Mouse (Mus musculus): ENCODE data around the gene Thtpa. TPM values are rescaled to one million over a fixed set of nuclear protein-coding genes. Genes with fewer than 3 reads are reported as not detected.

The Thtpa gene
- polyA plus RNA-seq, 1 experiment from 2014 or later, result 5.5 TPM

GRCm38 (mm10) chr14:55093927-55094326 lies 657 bp upstream of the Thtpa start:
- Histone ChIP-seq H3K4me3 (replicated peaks) (peak overlapping the region; percentile 78), H3K27me3 (0 out of 2 replicates have a peak, but pooled peaks cover 4% of the 10 kb centered on the region), H3K9ac (peak overlapping the region; percentile 75; the same call in 1 of the 2 replicates), H3K27ac (no peak overlapping the region; the same call in 1 of the 2 replicates), H3K4me1 (replicated peaks) (peaks cover 55% of the 10 kb centered on the region), H3K9me3 (replicated peaks) (no peaks in the 10 kb centered on the region), H3K36me3 (peaks cover 18% of the 10 kb centered on the region; the same call in 1 of the 2 replicates), H3K4me2 (peak overlapping the region; percentile 77)
- WGBS (ENCODE audit: insufficient replicate concordance), result 43% methylated on average over 6 of the region's 6 CpGs
- ATAC-seq (ENCODE audit: low read depth) (no peak), DNase-seq (no peak)

- H3K4me2 ChIP-seq, result peak overlapping the region; percentile 77
- H3K4me3 ChIP-seq (replicated peaks), result peak overlapping the region; percentile 78
- DNase-seq (no peak), ATAC-seq (ENCODE audit: low read depth) (no peak; the same call in 1 of the 2 replicates)
- peaks cover 55% of the 10 kb centered on the region for H3K4me1 ChIP-seq (replicated peaks)
- H3K9me3 ChIP-seq (replicated peaks), result no peaks in the 10 kb centered on the region
- 56% methylated on average over 9 of the region's 9 CpGs for WGBS (ENCODE audit: insufficient replicate concordance)
- H3K36me3 ChIP-seq, result peaks cover 29% of the 10 kb centered on the region; the same call in 1 of the 2 replicates
- H3K9ac ChIP-seq, result peak overlapping the region; percentile 75
- H3K27ac ChIP-seq, result peak overlapping the region; percentile 67
- H3K27me3 ChIP-seq, result no peaks in the 10 kb centered on the region
These were observed 679 bp downstream of the Thtpa start for GRCm38 (mm10) chr14:55095263-55095662.

GRCm38 (mm10) chr14:55095671-55096070 lies 1.1 kb downstream of the Thtpa start:
- H3K36me3 ChIP-seq, result peaks cover 33% of the 10 kb centered on the region
- no peaks in the 10 kb centered on the region for H3K9me3 ChIP-seq (replicated peaks)
- peak overlapping the region; percentile 67 for H3K27ac ChIP-seq
- no peak for DNase-seq
- peak overlapping the region; percentile 77 for H3K4me2 ChIP-seq
- H3K9ac ChIP-seq, result peak overlapping the region; percentile 75
- no peak for ATAC-seq (ENCODE audit: low read depth)
- H3K4me1 ChIP-seq (replicated peaks), result peaks cover 55% of the 10 kb centered on the region
- no peaks in the 10 kb centered on the region for H3K27me3 ChIP-seq
- 56% methylated on average over 12 of the region's 12 CpGs for WGBS (ENCODE audit: insufficient replicate concordance)
- peak overlapping the region; percentile 78 for H3K4me3 ChIP-seq (replicated peaks)

GRCm38 (mm10) chr14:55096573-55097087 lies 2.0 kb downstream of the Thtpa start:
- no peak overlapping the region for H3K4me3 ChIP-seq (replicated peaks)
- peaks cover 46% of the 10 kb centered on the region for H3K4me1 ChIP-seq (replicated peaks)
- peak overlapping the region; percentile 34; the same call in 1 of the 2 replicates for H3K27ac ChIP-seq
- DNase-seq, result no peak
- no peaks in the 10 kb centered on the region for H3K27me3 ChIP-seq
- ATAC-seq (ENCODE audit: low read depth), result no peak
- H3K4me2 ChIP-seq, result no peak overlapping the region; the same call in 1 of the 2 replicates
- 70% methylated on average over 9 of the region's 9 CpGs for WGBS (ENCODE audit: insufficient replicate concordance)
- no peaks in the 10 kb centered on the region for H3K9me3 ChIP-seq (replicated peaks)
- no peak overlapping the region for H3K9ac ChIP-seq
- peaks cover 42% of the 10 kb centered on the region for H3K36me3 ChIP-seq

- no peak overlapping the region for H3K9ac ChIP-seq
- ATAC-seq (ENCODE audit: low read depth) (no peak), DNase-seq (no peak)
- WGBS (ENCODE audit: insufficient replicate concordance), result 60% methylated on average over 10 of the region's 10 CpGs
- H3K4me2 ChIP-seq, result no peak overlapping the region
- peaks cover 42% of the 10 kb centered on the region for H3K4me1 ChIP-seq (replicated peaks)
- peaks cover 48% of the 10 kb centered on the region for H3K36me3 ChIP-seq
- no peak overlapping the region; the same call in 1 of the 2 replicates for H3K27ac ChIP-seq
- no peaks in the 10 kb centered on the region for H3K9me3 ChIP-seq (replicated peaks)
- no peaks in the 10 kb centered on the region for H3K27me3 ChIP-seq
- H3K4me3 ChIP-seq (replicated peaks), result no peak overlapping the region
These were observed 3.1 kb downstream of the Thtpa start for GRCm38 (mm10) chr14:55097646-55098045.

GRCm38 (mm10) chr14:55098067-55098466 lies 3.5 kb downstream of the Thtpa start:
- WGBS (ENCODE audit: insufficient replicate concordance), result 49% methylated on average over 4 of the region's 4 CpGs

GRCm38 (mm10) chr14:55101592-55101991 lies 7.0 kb downstream of the Thtpa start:
- peaks cover 65% of the 10 kb centered on the region for H3K36me3 ChIP-seq
- no peaks in the 10 kb centered on the region for H3K27me3 ChIP-seq
- H3K4me1 ChIP-seq (replicated peaks), result peaks cover 30% of the 10 kb centered on the region
- H3K9me3 ChIP-seq (replicated peaks), result no peaks in the 10 kb centered on the region
- no peak for ATAC-seq (ENCODE audit: low read depth)
- H3K4me2 ChIP-seq, result no peak overlapping the region
- H3K27ac ChIP-seq, result no peak overlapping the region
- DNase-seq, result no peak
- 53% methylated on average over 4 of the region's 4 CpGs for WGBS (ENCODE audit: insufficient replicate concordance)
- H3K4me3 ChIP-seq (replicated peaks), result no peak overlapping the region
- H3K9ac ChIP-seq, result no peak overlapping the region

More at GRCm38 (mm10) chr14:55098067-55098466, 3.5 kb downstream of the Thtpa start:
- Histone ChIP-seq H3K9me3 (replicated peaks) (no peaks in the 10 kb centered on the region), H3K4me3 (replicated peaks) (no peak overlapping the region), H3K36me3 (peaks cover 53% of the 10 kb centered on the region), H3K4me2 (no peak overlapping the region), H3K4me1 (replicated peaks) (peaks cover 41% of the 10 kb centered on the region), H3K27ac (no peak overlapping the region), H3K9ac (no peak overlapping the region), H3K27me3 (no peaks in the 10 kb centered on the region)
- ATAC-seq (ENCODE audit: low read depth) (no peak), DNase-seq (no peak)

- peaks cover 29% of the 10 kb centered on the region for H3K4me1 ChIP-seq (replicated peaks)
- peaks cover 62% of the 10 kb centered on the region for H3K36me3 ChIP-seq
- H3K27me3 ChIP-seq, result 0 out of 2 replicates have a peak, but pooled peaks cover 4% of the 10 kb centered on the region
- ATAC-seq (ENCODE audit: low read depth) (no peak), DNase-seq (no peak)
- no peak overlapping the region for H3K27ac ChIP-seq
- H3K4me2 ChIP-seq, result no peak overlapping the region
- no peaks in the 10 kb centered on the region for H3K9me3 ChIP-seq (replicated peaks)
- H3K9ac ChIP-seq, result no peak overlapping the region
- H3K4me3 ChIP-seq (replicated peaks), result no peak overlapping the region
- 85% methylated on average over 15 of the region's 15 CpGs for WGBS (ENCODE audit: insufficient replicate concordance)
These were observed 7.7 kb downstream of the Thtpa start for GRCm38 (mm10) chr14:55102253-55102785.

GRCm38 (mm10) chr14:55104365-55104764 lies 9.8 kb downstream of the Thtpa start:
- DNase-seq (no peak), ATAC-seq (ENCODE audit: low read depth) (no peak)
- H3K4me3 ChIP-seq (replicated peaks), result no peak overlapping the region
- H3K27ac ChIP-seq, result no peak overlapping the region
- peaks cover 22% of the 10 kb centered on the region for H3K27me3 ChIP-seq
- H3K9ac ChIP-seq, result no peak overlapping the region
- 89% methylated on average over 18 of the region's 18 CpGs for WGBS (ENCODE audit: insufficient replicate concordance)
- H3K9me3 ChIP-seq (replicated peaks), result no peaks in the 10 kb centered on the region
- peaks cover 43% of the 10 kb centered on the region for H3K36me3 ChIP-seq
- H3K4me2 ChIP-seq, result no peak overlapping the region
- peaks cover 36% of the 10 kb centered on the region for H3K4me1 ChIP-seq (replicated peaks)

GRCm38 (mm10) chr14:55105386-55105785 lies 10.8 kb downstream of the Thtpa start:
- H3K4me1 ChIP-seq (replicated peaks), result peaks cover 38% of the 10 kb centered on the region
- DNase-seq (no peak), ATAC-seq (ENCODE audit: low read depth) (no peak)
- H3K4me3 ChIP-seq (replicated peaks), result peak overlapping the region; percentile 70
- H3K36me3 ChIP-seq, result peaks cover 35% of the 10 kb centered on the region
- WGBS (ENCODE audit: insufficient replicate concordance), result 9% methylated on average over 7 of the region's 7 CpGs
- H3K27ac ChIP-seq, result no peak overlapping the region
- H3K27me3 ChIP-seq, result peaks cover 32% of the 10 kb centered on the region
- H3K4me2 ChIP-seq, result peak overlapping the region; percentile 93
- H3K9me3 ChIP-seq (replicated peaks), result no peaks in the 10 kb centered on the region
- H3K9ac ChIP-seq, result peak overlapping the region; percentile 76

- Histone ChIP-seq H3K9me3 (replicated peaks) (no peaks in the 10 kb centered on the region), H3K4me2 (peak within 1 kb of the TSS; percentile 93), H3K36me3 (peaks cover 27% of the 10 kb centered on the region), H3K27me3 (peaks cover 40% of the 10 kb centered on the region), H3K4me1 (replicated peaks) (peaks cover 38% of the 10 kb centered on the region), H3K9ac (peak within 1 kb of the TSS; percentile 76), H3K4me3 (replicated peaks) (peak within 1 kb of the TSS; percentile 70), H3K27ac (peak within 1 kb of the TSS; percentile 72)
- peak; percentile 95 for ATAC-seq (ENCODE audit: low read depth)
- DNase-seq, result peak; percentile 86
- under 1% methylated on average over 39 of the region's 39 CpGs for WGBS (ENCODE audit: insufficient replicate concordance)
These were observed 11.5 kb downstream of the Thtpa start, which contains the start of gene Ap1g2 for GRCm38 (mm10) chr14:55105836-55106809. TSS of gene Ap1g2 (minus strand) at chr14:55106593.
